Mouse (Mus musculus): ENCODE data around the gene Paqr9. TPM values are rescaled to one million over a fixed set of nuclear protein-coding genes. Genes with fewer than 3 reads are reported as not detected.

Gene Paqr9
- total and polyA plus RNA-seq, 3 experiments: not detected

GRCm38 (mm10) chr9:95554231-95555221, 4.9 kb upstream of the Paqr9 start:
- H3K4me3 ChIP-seq (replicated peaks in 1 of 3; ENCODE audit: low read depth in 2 of 3, low read length in 2 of 3, poor library complexity in 1 of 3): no peak overlapping the region
- peaks cover 5% of the 10 kb centered on the region for H3K9me3 ChIP-seq (replicated peaks; ENCODE audit: low read length)
- no peak overlapping the region for H3K9ac ChIP-seq (ENCODE audit: insufficient read depth, low read depth)
- in situ Hi-C loops (cut with MboI; ENCODE audit: low pct_ligation_motif_present, low pct_unique_long_range_greater_than_20kb, low sequenced_read_pairs): no loop called here
- no peaks in the 10 kb centered on the region for H3K27me3 ChIP-seq (replicated peaks)
- dilution Hi-C loops (cut with MboI; ENCODE audit: extremely low pct_ligation_motif_present, extremely low pct_unique_long_range_greater_than_20kb, low sequenced_read_pairs): no loop called here
- no peaks in the 10 kb centered on the region for H3K79me2 ChIP-seq (replicated peaks; ENCODE audit: control insufficient read depth, extremely low read depth, insufficient read depth, poor library complexity, severe bottlenecking)
- no peaks in the 10 kb centered on the region for H3K36me3 ChIP-seq (replicated peaks in 1 of 2; ENCODE audit: control insufficient read depth in 1 of 2, insufficient read depth in 1 of 2, low read length in 1 of 2)
- H3K4me1 ChIP-seq (ENCODE audit: control insufficient read depth in 1 of 2, insufficient read depth in 2 of 2): peaks cover 0 to 6% of the 10 kb centered on the region in 2 experiments; a peak in 2 of 4 replicates
- H3K27ac ChIP-seq (ENCODE audit: insufficient read depth, low read depth): no peak overlapping the region
- TF ChIP-seq POLR2AphosphoS2 (IDR thresholded peaks at IDR 0.05; ENCODE audit: low read depth, low read length): no peak
- TF ChIP-seq ELF1 (IDR thresholded peaks at IDR 0.05; ENCODE audit: low read depth, low read length): no peak
- TF ChIP-seq JUND (conservative IDR thresholded peaks at IDR 0.05; ENCODE audit: low read depth, low read length): no peak
- no peak for TF ChIP-seq GABPA (IDR thresholded peaks at IDR 0.05; ENCODE audit: insufficient replicate concordance, low read depth, low read length)
- TF ChIP-seq MAFK (IDR thresholded peaks at IDR 0.05; ENCODE audit: insufficient replicate concordance, low read length): no peak
- no peak for DNase-seq (ENCODE audit: extremely low read depth)
- H3K4me2 ChIP-seq (ENCODE audit: insufficient read depth, low read depth, poor library complexity, severe bottlenecking): no peak overlapping the region

- no peak for DNase-seq (ENCODE audit: extremely low read depth)
- TF ChIP-seq BHLHE40 (IDR thresholded peaks at IDR 0.05; ENCODE audit: low read depth, low read length) (no peak), MYC (IDR thresholded peaks at IDR 0.05; ENCODE audit: low read depth, low read length) (no peak), MEF2A (IDR thresholded peaks at IDR 0.05; ENCODE audit: borderline replicate concordance, low read depth, low read length) (no peak), MAX (IDR thresholded peaks at IDR 0.05; ENCODE audit: low read length) (no peak), GABPA (IDR thresholded peaks at IDR 0.05; ENCODE audit: insufficient replicate concordance, low read depth, low read length) (no peak), CHD1 (IDR thresholded peaks at IDR 0.05; ENCODE audit: low read depth, low read length) (no peak), ZKSCAN1 (IDR thresholded peaks at IDR 0.05; ENCODE audit: borderline replicate concordance, low read depth, low read length) (no peak), POLR2A (IDR thresholded peaks at IDR 0.05; ENCODE audit: low read depth, low read length) (no peak), TBP (conservative IDR thresholded peaks at IDR 0.05; ENCODE audit: low read depth, low read length) (no peak), USF2 (conservative IDR thresholded peaks at IDR 0.05; ENCODE audit: low read depth, low read length) (no peak), ZMIZ1 (IDR thresholded peaks at IDR 0.05; ENCODE audit: low read depth, low read length) (no peak), RCOR1 (conservative IDR thresholded peaks at IDR 0.05; ENCODE audit: low read depth, low read length) (no peak), RAD21 (IDR thresholded peaks at IDR 0.05; ENCODE audit: low read depth, low read length) (no peak), ZC3H11A (IDR thresholded peaks at IDR 0.05; ENCODE audit: low read depth, low read length) (no peak), POLR2AphosphoS2 (IDR thresholded peaks at IDR 0.05; ENCODE audit: low read depth, low read length) (no peak), CHD2 (IDR thresholded peaks at IDR 0.05; ENCODE audit: low read length) (no peak), NRF1 (IDR thresholded peaks at IDR 0.05; ENCODE audit: low read depth, low read length) (no peak), HCFC1 (IDR thresholded peaks at IDR 0.05; ENCODE audit: low read depth, low read length) (no peak), ETS1 (conservative IDR thresholded peaks at IDR 0.05; ENCODE audit: low read depth, low read length) (no peak), ELF1 (IDR thresholded peaks at IDR 0.05; ENCODE audit: low read depth, low read length) (no peak)
- Histone ChIP-seq H3K4me3 (replicated peaks in 1 of 3; ENCODE audit: low read depth in 2 of 3, low read length in 2 of 3, poor library complexity in 1 of 3) (no peak overlapping the region), H3K4me2 (ENCODE audit: insufficient read depth, low read depth, poor library complexity, severe bottlenecking) (no peak overlapping the region), H3K4me1 (ENCODE audit: control insufficient read depth in 1 of 2, insufficient read depth in 2 of 2) (peaks cover 0 to 6% of the 10 kb centered on the region in 2 experiments; a peak in 1 of 4 replicates), H3K79me2 (replicated peaks; ENCODE audit: control insufficient read depth, extremely low read depth, insufficient read depth, poor library complexity, severe bottlenecking) (no peaks in the 10 kb centered on the region), H3K9me3 (replicated peaks; ENCODE audit: low read length) (peaks cover 10% of the 10 kb centered on the region), H3K27ac (ENCODE audit: insufficient read depth, low read depth) (no peak overlapping the region), H3K27me3 (replicated peaks) (no peaks in the 10 kb centered on the region), H3K9ac (ENCODE audit: insufficient read depth, low read depth) (no peak overlapping the region), H3K36me3 (replicated peaks in 1 of 2; ENCODE audit: control insufficient read depth in 1 of 2, insufficient read depth in 1 of 2, low read length in 1 of 2) (no peaks in the 10 kb centered on the region)
- dilution Hi-C loops (cut with MboI; ENCODE audit: extremely low pct_ligation_motif_present, extremely low pct_unique_long_range_greater_than_20kb, low sequenced_read_pairs) (no loop called here), in situ Hi-C loops (cut with MboI; ENCODE audit: low pct_ligation_motif_present, low pct_unique_long_range_greater_than_20kb, low sequenced_read_pairs) (no loop called here)
Measured at GRCm38 (mm10) chr9:95555233-95555740, 4.2 kb upstream of the Paqr9 start.
